Mouse (Mus musculus) hindbrain, embryonic 10.5 days (tissue): ENCODE results near the gene Mag. TPM values are rescaled to one million over a fixed set of nuclear protein-coding genes. Genes with fewer than 3 reads are reported as not detected.
"Not testable (repeated sequence)": the region's sequence is repeated elsewhere in the genome, so short reads cannot be mapped to it uniquely, and the experiment has no call there.

ENCODE experiments used
- DNase-seq: peaks from one replicate; pipeline ENCODE4 v3.0.0-alpha.2; 2017; ENCODE audit warnings: low spot score
- H3K27ac ChIP-seq: fragments of 300-500 bp; sonication (generic); 2 replicates; pipeline ENCODE4 v1.5.1; 2016; ENCODE audit warnings: mild to moderate bottlenecking, moderate library complexity
- H3K27me3 ChIP-seq: fragments of 300-500 bp; sonication (generic); 2 replicates; pipeline ENCODE4 v1.6.1; 2016; ENCODE audit warnings: mild to moderate bottlenecking; ENCODE audit not compliant: poor library complexity, insufficient read depth, severe bottlenecking
- H3K36me3 ChIP-seq: fragments of 300-500 bp; sonication (generic); 2 replicates; pipeline ENCODE4 v1.6.1; 2016; ENCODE audit warnings: mild to moderate bottlenecking, moderate library complexity
- H3K4me1 ChIP-seq: fragments of 300-500 bp; sonication (generic); replicated peaks from 2 replicates; pipeline ENCODE4 v1.6.1; 2016; ENCODE audit warnings: mild to moderate bottlenecking
- H3K4me3 ChIP-seq: fragments of 300-500 bp; sonication (generic); 2 replicates; pipeline ENCODE4 v1.5.1; 2016; ENCODE audit warnings: mild to moderate bottlenecking, moderate library complexity
- H3K9me3 ChIP-seq: fragments of 300-500 bp; sonication (generic); 2 replicates; pipeline ENCODE4 v1.6.1; 2016; ENCODE audit warnings: mild to moderate bottlenecking, moderate library complexity
- WGBS: fragments of 180-500 bp; shearing (Covaris S2); methylation state at CpG from one replicate; pipeline ENCODE4 v1.1.7; 2016; 5-methylcytosine and 5-hydroxymethylcytosine counted together
- polyA plus RNA-seq: library from polyadenylated mRNA; unstranded; fragments of >200 nt; fragmentation: Nextera tagmentation; extraction: Ambion mirVana; gene quantifications from 2 replicates; pipeline ENCODE4 v1.2.1, GENCODE M21; 2016

Gene Mag
- polyA plus RNA-seq, 1 experiment from 2014 or later, result 0.61 TPM

GRCm38 (mm10) chr7:30953459-30953858 is 38.8 kb upstream of the Mag start:
- H3K36me3 ChIP-seq, result peaks cover 73% of the 10 kb centered on the region
- H3K27me3 ChIP-seq, result no peaks in the 10 kb centered on the region
- H3K27ac ChIP-seq, result no peak overlapping the region
- DNase-seq, result no peak
- H3K9me3 ChIP-seq, result no peaks in the 10 kb centered on the region
- H3K4me1 ChIP-seq, result peaks cover 18% of the 10 kb centered on the region
- no peak overlapping the region for H3K4me3 ChIP-seq
- WGBS, result 93% methylated on average over 6 of the region's 6 CpGs

- peaks cover 73% of the 10 kb centered on the region for H3K36me3 ChIP-seq
- WGBS, result 95% methylated on average over 16 of the region's 16 CpGs
- DNase-seq, result no peak
These were observed 38.0 kb upstream of the Mag start for GRCm38 (mm10) chr7:30952441-30953265.

GRCm38 (mm10) chr7:30949902-30950301 is 35.2 kb upstream of the Mag start:
- H3K27ac ChIP-seq, H3K4me1 ChIP-seq, H3K27me3 ChIP-seq, H3K4me3 ChIP-seq, DNase-seq, H3K9me3 ChIP-seq: not testable (repeated sequence)
- 92% methylated on average over 3 of the region's 3 CpGs for WGBS
- peaks cover 86% of the 10 kb centered on the region for H3K36me3 ChIP-seq

More at GRCm38 (mm10) chr7:30952441-30953265, 38.0 kb upstream of the Mag start:
- H3K4me1 ChIP-seq, result peaks cover 10% of the 10 kb centered on the region
- H3K4me3 ChIP-seq, result no peak overlapping the region
- H3K27me3 ChIP-seq, result no peaks in the 10 kb centered on the region
- H3K27ac ChIP-seq, result no peak overlapping the region
- H3K9me3 ChIP-seq, result no peaks in the 10 kb centered on the region

- H3K9me3 ChIP-seq, result no peaks in the 10 kb centered on the region
- peaks cover 46% of the 10 kb centered on the region for H3K36me3 ChIP-seq
- H3K4me1 ChIP-seq, result no peaks in the 10 kb centered on the region
- no peak overlapping the region for H3K27ac ChIP-seq
- 96% methylated on average over 7 of the region's 7 CpGs for WGBS
- no peaks in the 10 kb centered on the region for H3K27me3 ChIP-seq
- no peak overlapping the region for H3K4me3 ChIP-seq
- no peak for DNase-seq
These were observed 31.2 kb upstream of the Mag start for GRCm38 (mm10) chr7:30945876-30946275.

GRCm38 (mm10) chr7:30945466-30945865 is 30.8 kb upstream of the Mag start:
- H3K4me1 ChIP-seq, DNase-seq, H3K4me3 ChIP-seq, H3K27me3 ChIP-seq, H3K9me3 ChIP-seq, H3K27ac ChIP-seq: not testable (repeated sequence)
- H3K36me3 ChIP-seq, result peaks cover 42% of the 10 kb centered on the region
- WGBS, result 94% methylated on average over 7 of the region's 7 CpGs

- not testable (repeated sequence) for H3K27ac ChIP-seq, H3K9me3 ChIP-seq, DNase-seq, H3K4me1 ChIP-seq, H3K27me3 ChIP-seq, H3K4me3 ChIP-seq
- 76% methylated on average over 2 of the region's 2 CpGs for WGBS
- H3K36me3 ChIP-seq, result peaks cover 34% of the 10 kb centered on the region
These were observed 30.0 kb upstream of the Mag start for GRCm38 (mm10) chr7:30944706-30945105.

- no peaks in the 10 kb centered on the region for H3K9me3 ChIP-seq
- no peaks in the 10 kb centered on the region for H3K4me1 ChIP-seq
- H3K4me3 ChIP-seq, result no peak within 1 kb of the TSS
- no peak for DNase-seq
- peaks cover 29% of the 10 kb centered on the region for H3K36me3 ChIP-seq
- no peaks in the 10 kb centered on the region for H3K27me3 ChIP-seq
- no peak within 1 kb of the TSS for H3K27ac ChIP-seq
- 71% methylated on average over 9 of the region's 9 CpGs for WGBS
These were observed 29.4 kb upstream of the Mag start, which contains the start of gene Hamp for GRCm38 (mm10) chr7:30943909-30944635. Gene Hamp, minus strand, starts transcription at chr7:30944032.

GRCm38 (mm10) chr7:30942365-30942764 is 27.7 kb upstream of the Mag start:
- H3K9me3 ChIP-seq, DNase-seq, H3K27ac ChIP-seq, H3K27me3 ChIP-seq, H3K4me3 ChIP-seq, H3K4me1 ChIP-seq: not testable (repeated sequence)
- WGBS, result 61% methylated on average over 3 of the region's 3 CpGs
- H3K36me3 ChIP-seq, result peaks cover 17% of the 10 kb centered on the region

GRCm38 (mm10) chr7:30940070-30940469 is 25.4 kb upstream of the Mag start:
- 88% methylated on average over 1 of the region's 1 CpGs for WGBS
- not testable (repeated sequence) for H3K4me1 ChIP-seq, H3K27me3 ChIP-seq, H3K36me3 ChIP-seq, H3K27ac ChIP-seq, H3K4me3 ChIP-seq, H3K9me3 ChIP-seq, DNase-seq

GRCm38 (mm10) chr7:30935422-30936099 is 20.9 kb upstream of the Mag start:
- H3K4me1 ChIP-seq, DNase-seq, H3K4me3 ChIP-seq, H3K9me3 ChIP-seq, H3K27me3 ChIP-seq, H3K27ac ChIP-seq, H3K36me3 ChIP-seq: not testable (repeated sequence)
- WGBS, result 77% methylated on average over 6 of the region's 6 CpGs

- not testable (repeated sequence) for H3K4me1 ChIP-seq, H3K9me3 ChIP-seq
- WGBS, result 80% methylated on average over 2 of the region's 2 CpGs
These were observed 9.9 kb upstream of the Mag start, which contains the start of gene Hamp2 for GRCm38 (mm10) chr7:30924581-30924980. Gene Hamp2, minus strand, starts transcription at chr7:30924681.

GRCm38 (mm10) chr7:30924071-30924470 is 9.4 kb upstream of the Mag start:
- H3K36me3 ChIP-seq, result no peaks in the 10 kb centered on the region
- H3K27me3 ChIP-seq, result no peaks in the 10 kb centered on the region
- no peak overlapping the region for H3K4me3 ChIP-seq
- H3K4me1 ChIP-seq, result no peaks in the 10 kb centered on the region
- 79% methylated on average over 3 of the region's 3 CpGs for WGBS
- no peak for DNase-seq
- no peak overlapping the region for H3K27ac ChIP-seq
- H3K9me3 ChIP-seq, result no peaks in the 10 kb centered on the region

More at GRCm38 (mm10) chr7:30924581-30924980, 9.9 kb upstream of the Mag start, which contains the start of gene Hamp2:
- not testable (repeated sequence) for H3K4me3 ChIP-seq, H3K27me3 ChIP-seq, H3K36me3 ChIP-seq, H3K27ac ChIP-seq, DNase-seq

GRCm38 (mm10) chr7:30922490-30922889 is 7.8 kb upstream of the Mag start:
- H3K27ac ChIP-seq, H3K9me3 ChIP-seq, DNase-seq, H3K36me3 ChIP-seq, H3K4me3 ChIP-seq, H3K27me3 ChIP-seq, H3K4me1 ChIP-seq: not testable (repeated sequence)
- 54% methylated on average over 3 of the region's 3 CpGs for WGBS
